Comparison of ENCODE assay signal across 9 mouse cellular contexts in the genomic region with DNA sequence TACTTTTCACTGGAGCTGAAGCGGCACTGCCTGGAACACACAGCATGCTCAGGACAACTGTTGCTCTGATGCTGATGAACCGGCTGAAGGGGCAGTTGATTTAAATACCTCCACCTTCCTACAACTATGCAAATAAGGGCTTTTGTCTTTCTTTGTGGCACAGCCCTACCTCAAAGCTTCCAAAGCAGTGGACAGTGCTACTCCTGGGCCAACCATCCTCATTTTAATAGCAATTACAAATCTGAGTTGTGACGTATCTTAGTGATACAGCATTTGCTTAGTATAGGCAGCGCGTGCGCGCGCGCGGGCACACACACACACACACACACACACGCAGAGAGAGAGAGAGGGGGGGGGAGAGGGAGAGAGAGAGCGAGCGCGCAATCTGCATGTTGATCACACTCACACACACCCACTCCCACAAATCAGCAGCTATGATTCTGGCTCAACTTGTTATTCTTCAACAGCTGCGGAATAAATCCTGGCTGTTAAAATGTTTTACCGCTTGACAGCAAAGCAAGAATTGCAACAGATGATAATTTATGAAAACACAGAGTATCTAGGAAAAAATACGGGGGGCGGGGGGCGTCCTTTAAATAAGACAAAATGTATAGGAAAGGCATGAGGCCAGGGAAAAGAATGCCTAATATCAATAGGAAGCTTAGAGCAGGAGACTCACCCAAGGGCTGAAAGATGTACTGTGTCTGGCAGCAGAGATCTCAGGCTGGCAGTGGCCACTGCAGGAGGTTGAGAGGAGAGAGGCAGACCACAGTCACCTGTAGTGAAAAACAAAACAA. TPM values are rescaled to one million over a fixed set of nuclear protein-coding genes. Genes with fewer than 3 reads are reported as not detected.
DNase-seq lines count a peak whose midpoint lies in the region; ATAC-seq and TF ChIP-seq lines count a peak whose summit lies in the region.
"Had no signal": no experiment of that assay in that cellular context is flagged by ENCODE, and none has a peak within 500 bp of the region (broad histone marks: within the 10 kb centered on the region; RNA-seq: fewer than 3 reads in every experiment).

No protein-coding gene starts in this region.

- peaks cover 2% of the 10 kb centered on the region; the same call in 1 of the 2 replicates for H3K4me1 ChIP-seq in cortical plate, adult 2 months (ENCODE audit: control insufficient read depth, insufficient read depth, low read length)
- peaks cover 6% of the 10 kb centered on the region; the same call in 1 of the 2 replicates for H3K4me1 ChIP-seq in heart, postnatal 0 days (ENCODE audit: control insufficient read depth, insufficient read depth)
- H3K4me1 ChIP-seq in limb, embryonic 10.5 days = peaks cover 16% of the 10 kb centered on the region
- H3K4me1 ChIP-seq in olfactory bulb, adult 2 months (ENCODE audit: control insufficient read depth, insufficient read depth, low read length) = peaks cover 2% of the 10 kb centered on the region; the same call in 1 of the 2 replicates

- 1% methylated on average over 19 of the region's 19 CpGs for whole genome bisulfite sequencing in heart, postnatal 0 days
- under 1% methylated on average over 19 of the region's 19 CpGs for WGBS in limb, embryonic 10.5 days
- 1% methylated on average over 19 of the region's 19 CpGs for WGBS in olfactory bulb, adult 2 months

- H3K27ac ChIP-seq in cortical plate, adult 2 months (ENCODE audit: insufficient read depth, low read length) = no peak overlapping the region
- no peak overlapping the region for H3K27ac ChIP-seq in heart, postnatal 0 days (ENCODE audit: low read depth)
- no peak overlapping the region for H3K27ac ChIP-seq in limb, embryonic 10.5 days
- no peak overlapping the region for H3K27ac ChIP-seq in olfactory bulb, adult 2 months (ENCODE audit: insufficient read depth, low read depth, low read length)

- ATAC-seq in heart, postnatal 0 days (ENCODE audit: insufficient read depth, low read depth) = peak; percentile 47; the same call in 1 of the 2 replicates

- peak; percentile 17 to 30 for DNase-seq in cerebellum, postnatal 14 days
- no peak for DNase-seq in cerebellum, adult 11-12 months
- DNase-seq in heart, postnatal 0 days (ENCODE audit: low spot score) = no peak
- peak; percentile 61 for DNase-seq in limb, embryonic 10.5 days (ENCODE audit: low spot score)
- DNase-seq in adrenal gland, postnatal 14 days = no peak
- DNase-seq in urinary bladder, adult 2 months (ENCODE audit: low spot score) = no peak

- peak overlapping the region; percentile 26; the same call in 1 of the 2 replicates for H3K9ac ChIP-seq in heart, postnatal 0 days (replicated peaks; ENCODE audit: low read depth, low read length)

- TF ChIP-seq CTCF in cortical plate, adult 2 months (IDR thresholded peaks at IDR 0.05; ENCODE audit: extremely low read depth, insufficient read depth, low read length) = no peak
- no peak for TF ChIP-seq CTCF in heart, postnatal 0 days (IDR thresholded peaks at IDR 0.05; ENCODE audit: low read depth)
- TF ChIP-seq CTCF in olfactory bulb, adult 2 months (IDR thresholded peaks at IDR 0.05; ENCODE audit: insufficient read depth, low read depth, low read length) = no peak

- peak overlapping the region; percentile 36 for H3K4me3 ChIP-seq in cortical plate, adult 2 months (ENCODE audit: insufficient read depth, low read length)
- H3K4me3 ChIP-seq in heart, postnatal 0 days (ENCODE audit: low read depth, low read length) = peak overlapping the region; percentile 47
- H3K4me3 ChIP-seq in limb, embryonic 10.5 days = peak overlapping the region; percentile 54
- H3K4me3 ChIP-seq in olfactory bulb, adult 2 months (ENCODE audit: insufficient read depth, low read depth, low read length) = peak overlapping the region; percentile 45
- H3K4me3 ChIP-seq: erythroblast, embryonic 14.5 days had no signal

- no peaks in the 10 kb centered on the region for H3K36me3 ChIP-seq in heart, postnatal 0 days (replicated peaks; ENCODE audit: control insufficient read depth, insufficient read depth, low read length)
- no peaks in the 10 kb centered on the region for H3K36me3 ChIP-seq in limb, embryonic 10.5 days

- no peak for TF ChIP-seq POLR2A in cortical plate, adult 2 months (IDR thresholded peaks at IDR 0.05; ENCODE audit: extremely low read depth, insufficient read depth, low read length)
- TF ChIP-seq POLR2A in olfactory bulb, adult 2 months (IDR thresholded peaks at IDR 0.05; ENCODE audit: insufficient read depth, low read depth, low read length) = no peak

- peak overlapping the region; percentile 93 for H3K4me2 ChIP-seq in heart, postnatal 0 days (ENCODE audit: low read depth, low read length)

- H3K9me3 ChIP-seq in heart, postnatal 0 days (replicated peaks; ENCODE audit: control insufficient read depth, low read length) = no peaks in the 10 kb centered on the region
- no peaks in the 10 kb centered on the region for H3K9me3 ChIP-seq in limb, embryonic 10.5 days (replicated peaks)

- H3K27me3 ChIP-seq in heart, postnatal 0 days (ENCODE audit: control insufficient read depth, insufficient read depth, low read length) = no peaks in the 10 kb centered on the region
- no peaks in the 10 kb centered on the region for H3K27me3 ChIP-seq in limb, embryonic 10.5 days (ENCODE audit: low read depth, poor library complexity, severe bottlenecking)

- no peak for TF ChIP-seq EP300 in heart, postnatal 0 days (IDR thresholded peaks at IDR 0.05; ENCODE audit: low read depth)

RNA-seq across cellular contexts. Expression of a gene that starts 1.5 kb away (rescaled TPM):
- polyA plus RNA-seq in cortical plate, adult 2 months (2012; rRNA removed) = 1.7 and 2.0 TPM in 2 replicates
- 5.6 and 6.9 TPM in 2 replicates for total RNA-seq in heart, postnatal 0 days (2014; rRNA removed; ENCODE audit: low replicate concordance)
- 2.1 and 2.2 TPM in 2 replicates for polyA plus RNA-seq in heart, postnatal 0 days (2015; fragmentation: Nextera tagmentation; extraction: Ambion mirVana)
- polyA plus RNA-seq in limb, embryonic 10.5 days (2016; fragmentation: Nextera tagmentation; extraction: Ambion mirVana) = 2.8 and 6.9 TPM in 2 replicates
- polyA plus RNA-seq in olfactory bulb, adult 2 months (2012; ENCODE audit: insufficient read depth, insufficient read length, low replicate concordance, missing spikeins) = not detected in 2 replicates
- 11.9 and 14.9 TPM in 2 replicates for total RNA-seq in adrenal gland, postnatal 14 days (2021)
- 14.8 and 16.8 TPM in 2 replicates for polyA plus RNA-seq in urinary bladder, adult 2 months (2012; rRNA removed)
- polyA plus RNA-seq: erythroblast, embryonic 14.5 days had no signal

RNA-seq across cellular contexts. Expression of a gene that starts 7.7 kb away (rescaled TPM):
- not detected in 2 replicates for polyA plus RNA-seq in cortical plate, adult 2 months (2012; rRNA removed)
- not detected in 2 replicates for total RNA-seq in heart, postnatal 0 days (2014; rRNA removed; ENCODE audit: low replicate concordance)
- polyA plus RNA-seq in heart, postnatal 0 days (2015; fragmentation: Nextera tagmentation; extraction: Ambion mirVana) = not detected in 2 replicates
- polyA plus RNA-seq in limb, embryonic 10.5 days (2016; fragmentation: Nextera tagmentation; extraction: Ambion mirVana) = not detected in 2 replicates
- polyA plus RNA-seq in olfactory bulb, adult 2 months (2012; ENCODE audit: insufficient read depth, insufficient read length, low replicate concordance, missing spikeins) = not detected in 2 replicates
- not detected in 2 replicates for total RNA-seq in adrenal gland, postnatal 14 days (2021)
- polyA plus RNA-seq in urinary bladder, adult 2 months (2012; rRNA removed) = not detected in 2 replicates
- polyA plus RNA-seq: erythroblast, embryonic 14.5 days had no signal

RNA-seq across cellular contexts. Expression of a gene that starts 18.4 kb away (rescaled TPM):
- polyA plus RNA-seq in cortical plate, adult 2 months (2012; rRNA removed) = not detected in 2 replicates
- not detected in 2 replicates for total RNA-seq in heart, postnatal 0 days (2014; rRNA removed; ENCODE audit: low replicate concordance)
- polyA plus RNA-seq in heart, postnatal 0 days (2015; fragmentation: Nextera tagmentation; extraction: Ambion mirVana) = not detected in 2 replicates
- not detected in 2 replicates for polyA plus RNA-seq in limb, embryonic 10.5 days (2016; fragmentation: Nextera tagmentation; extraction: Ambion mirVana)
- not detected in 2 replicates for polyA plus RNA-seq in olfactory bulb, adult 2 months (2012; ENCODE audit: insufficient read depth, insufficient read length, low replicate concordance, missing spikeins)
- not detected in 2 replicates for total RNA-seq in adrenal gland, postnatal 14 days (2021)
- polyA plus RNA-seq in urinary bladder, adult 2 months (2012; rRNA removed) = not detected in 2 replicates
- polyA plus RNA-seq: erythroblast, embryonic 14.5 days had no signal

RNA-seq across cellular contexts. Expression of a gene that starts 27.4 kb away (rescaled TPM):
- not detected in 2 replicates for polyA plus RNA-seq in cortical plate, adult 2 months (2012; rRNA removed)
- total RNA-seq in heart, postnatal 0 days (2014; rRNA removed; ENCODE audit: low replicate concordance) = not detected in 2 replicates
- polyA plus RNA-seq in heart, postnatal 0 days (2015; fragmentation: Nextera tagmentation; extraction: Ambion mirVana) = not detected in 2 replicates
- not detected in 2 replicates for polyA plus RNA-seq in limb, embryonic 10.5 days (2016; fragmentation: Nextera tagmentation; extraction: Ambion mirVana)
- not detected in 2 replicates for polyA plus RNA-seq in olfactory bulb, adult 2 months (2012; ENCODE audit: insufficient read depth, insufficient read length, low replicate concordance, missing spikeins)
- not detected in 2 replicates for total RNA-seq in adrenal gland, postnatal 14 days (2021)
- polyA plus RNA-seq in urinary bladder, adult 2 months (2012; rRNA removed) = not detected in 2 replicates
- polyA plus RNA-seq: erythroblast, embryonic 14.5 days had no signal

RNA-seq across cellular contexts. Expression of a gene that starts 42.2 kb away (rescaled TPM):
- not detected in 2 replicates for polyA plus RNA-seq in cortical plate, adult 2 months (2012; rRNA removed)
- not detected in 2 replicates for total RNA-seq in heart, postnatal 0 days (2014; rRNA removed; ENCODE audit: low replicate concordance)
- not detected in 2 replicates for polyA plus RNA-seq in heart, postnatal 0 days (2015; fragmentation: Nextera tagmentation; extraction: Ambion mirVana)
- polyA plus RNA-seq in limb, embryonic 10.5 days (2016; fragmentation: Nextera tagmentation; extraction: Ambion mirVana) = not detected in 2 replicates
- polyA plus RNA-seq in olfactory bulb, adult 2 months (2012; ENCODE audit: insufficient read depth, insufficient read length, low replicate concordance, missing spikeins) = not detected in 2 replicates
- not detected in 2 replicates for total RNA-seq in adrenal gland, postnatal 14 days (2021)
- polyA plus RNA-seq in urinary bladder, adult 2 months (2012; rRNA removed) = not detected in 2 replicates
- polyA plus RNA-seq: erythroblast, embryonic 14.5 days had no signal

Comparison
In these comparisons a context has a peak if more than half of its experiments do, and no peak if none do; other contexts are left out.
1. DNase-seq: peak in cerebellum, postnatal 14 days (2 of 2) and limb, embryonic 10.5 days (single experiment); none in cerebellum, adult 11-12 months (single experiment), heart, postnatal 0 days (single experiment), adrenal gland, postnatal 14 days (single experiment) and urinary bladder, adult 2 months (single experiment).
2. Peak in every context shown above with its lines, with median percentiles within 50 percentile points of each other: H3K4me3 ChIP-seq.